Mouse (Mus musculus) mouse trophoblast stem cell (cell line): ENCODE measurements at regions not wholly inside any gene's neighbourhood (a gene's known extent, or its start where the extent isn't known, plus 50 kb on each side); places are given as distances from the start of the nearest gene placed in this dataset.

ENCODE experiments used
- in situ Hi-C, 2 experiments: fragments of 300-500 bp; cut with MseI, MboI; formaldehyde crosslinking; loops; 2 replicates in 1 of 2; 3 replicates in 1 of 2; pipeline ENCODE4 v1.15.1; 2025

GRCm38 (mm10) chr1:15155046-15155445 lies 938.1 kb downstream of the 4930444P10Rik start:
- in situ Hi-C loops, result no loop called here

- in situ Hi-C loops, result no loop called here
Observed at GRCm38 (mm10) chr1:15153952-15154351, 939.2 kb downstream of the 4930444P10Rik start.

GRCm38 (mm10) chr1:15143922-15144591 lies 949.1 kb downstream of the 4930444P10Rik start:
- in situ Hi-C loops, result no loop called here

- in situ Hi-C loops, result no loop called here
Observed at GRCm38 (mm10) chr1:15118462-15118861, 974.7 kb downstream of the 4930444P10Rik start.

- in situ Hi-C loops, result no loop called here
Observed at GRCm38 (mm10) chr1:15111420-15111819, 981.7 kb downstream of the 4930444P10Rik start.

- in situ Hi-C loops, result no loop called here
Observed at GRCm38 (mm10) chr1:15070331-15070730, 1022.8 kb downstream of the 4930444P10Rik start.

- in situ Hi-C loops, result no loop called here
Observed at GRCm38 (mm10) chr1:15034047-15034446, 1059.1 kb downstream of the 4930444P10Rik start.

GRCm38 (mm10) chr1:15018460-15018779 lies 1074.7 kb downstream of the 4930444P10Rik start:
- in situ Hi-C loops, result loop anchor here in 1 of 2 experiments (25.0 kb wide), 3 partner anchors 319 to 769 kb away; no protein-coding TSS in a partner anchor

GRCm38 (mm10) chr1:15017689-15018459 lies 1075.3 kb downstream of the 4930444P10Rik start:
- in situ Hi-C loops, result loop anchor here in 1 of 2 experiments (25.0 kb wide), 3 partner anchors 319 to 769 kb away; no protein-coding TSS in a partner anchor

- in situ Hi-C loops, result loop anchor here (5.0 to 25.0 kb wide), 4 partner anchors 329 to 779 kb away; no protein-coding TSS in a partner anchor
Observed at GRCm38 (mm10) chr1:15007663-15008344, 1085.3 kb downstream of the 4930444P10Rik start.

- in situ Hi-C loops, result loop anchor here in 1 of 2 experiments (25.0 kb wide), 1 partner anchor 258 kb away; no protein-coding TSS in a partner anchor
Observed at GRCm38 (mm10) chr1:14995348-14995747, 1097.8 kb downstream of the 4930444P10Rik start.

- in situ Hi-C loops, result loop anchor here (10.0 to 25.0 kb wide), 2 partner anchors 235 to 243 kb away; no protein-coding TSS in a partner anchor
Observed at GRCm38 (mm10) chr1:14980093-14980711, 1112.9 kb downstream of the 4930444P10Rik start.
